Mouse (Mus musculus) heart, postnatal 4 days (tissue): ENCODE measurements around the gene C130074G19Rik. TPM values are rescaled to one million over a fixed set of nuclear protein-coding genes. Genes with fewer than 3 reads are reported as not detected.
A peak's percentile ranks its signal among the peaks of the same experiment; 100 is the strongest.

Experiments
- DNase-seq: peaks from one replicate; pipeline ENCODE4 v3.0.0; 2021
- microRNA-seq, 2 experiments: library from miRNA; unstranded; fragments of <30 nt; microRNA quantifications; one replicate each; pipeline ENCODE4 v1.2.0; 2021 to 2022
- total RNA-seq, 2 experiments: library from RNA; stranded (reverse); gene quantifications; 2 replicates each; pipeline ENCODE4 v1.2.3; 2021

C130074G19Rik gene
- total RNA-seq, 2 experiments from 2014 or later: 23.0 to 23.6 TPM

- DNase-seq: no peak
Measured at GRCm38 (mm10) chr1:184837649-184838048, 45.4 kb downstream of the C130074G19Rik start.

GRCm38 (mm10) chr1:184836350-184836749, 46.7 kb downstream of the C130074G19Rik start:
- no peak for DNase-seq

GRCm38 (mm10) chr1:184833499-184833898, 49.5 kb downstream of the C130074G19Rik start:
- no peak for DNase-seq

- no peak for DNase-seq
Measured at GRCm38 (mm10) chr1:184832211-184832610, 50.8 kb downstream of the C130074G19Rik start.

GRCm38 (mm10) chr1:184829897-184830296, 53.1 kb downstream of the C130074G19Rik start:
- DNase-seq: no peak

- no peak for DNase-seq
Measured at GRCm38 (mm10) chr1:184827175-184827701, 55.8 kb downstream of the C130074G19Rik start.

GRCm38 (mm10) chr1:184825093-184825492, 57.9 kb downstream of the C130074G19Rik start:
- peak; percentile 58 for DNase-seq

GRCm38 (mm10) chr1:184824439-184824851, 58.6 kb downstream of the C130074G19Rik start:
- peak; percentile 97 for DNase-seq

- DNase-seq: peak; percentile 30
Measured at GRCm38 (mm10) chr1:184822678-184823077, 60.3 kb downstream of the C130074G19Rik start.

Small RNA genes lying within 50 kb of the gene (microRNA-seq; reads per million reads assigned to microRNA genes)
- 431 to 441 reads per million in 2 experiments for gene Mir1981

Other genes with a start within 250 kb of the C130074G19Rik start
- gene Hlx, start 150.6 kb downstream of the C130074G19Rik start, total RNA-seq: 10 to 100 TPM; 13.7 to 20.6 TPM
- gene Marc1, start 71.9 kb downstream of the C130074G19Rik start, total RNA-seq: under 1 TPM in 1 of 2 experiments, not detected in 1; 0.14 TPM
- 100 to 1,000 TPM; 167 to 178 TPM for gene Marc2, start 36.8 kb downstream of the C130074G19Rik start, total RNA-seq
- gene Mark1, start 116.4 kb upstream of the C130074G19Rik start, total RNA-seq: 10 to 100 TPM; 13.6 to 17.1 TPM